Mouse (Mus musculus) erythroblast, embryonic 14.5 days (primary cell): Measurements from ENCODE around the gene Prss38. TPM values are rescaled to one million over a fixed set of nuclear protein-coding genes. Genes with fewer than 3 reads are reported as not detected.

Experiments used
- H3K27me3 ChIP-seq: 2 replicates; pipeline ENCODE4 v1.6.1; 2012; ENCODE audit warnings: inconsistent platforms; ENCODE audit not compliant: control insufficient read depth
- H3K36me3 ChIP-seq: 2 replicates; pipeline ENCODE4 v1.6.1; 2012; ENCODE audit warnings: mild to moderate bottlenecking, inconsistent platforms; ENCODE audit not compliant: control insufficient read depth
- H3K4me1 ChIP-seq: 2 replicates; pipeline ENCODE4 v1.6.1; 2012; ENCODE audit warnings: inconsistent platforms; ENCODE audit not compliant: control insufficient read depth
- H3K4me3 ChIP-seq: replicated peaks from 2 replicates; pipeline ENCODE3; 2012; ENCODE audit warnings: moderate library complexity, mild to moderate bottlenecking, inconsistent platforms
- H3K9me3 ChIP-seq: 2 replicates; pipeline ENCODE4 v1.6.1; 2012; ENCODE audit warnings: low read length, inconsistent platforms, mixed read lengths; ENCODE audit not compliant: control insufficient read depth
- GATA1 ChIP-seq: IDR thresholded peaks from 2 replicates; pipeline ENCODE4 v1.6.1; 2012; ENCODE audit warnings: low read length, inconsistent platforms, mixed read lengths
- TAL1 ChIP-seq: IDR thresholded peaks from 3 replicates; pipeline ENCODE4 v1.6.1; 2012; ENCODE audit warnings: low read length, inconsistent platforms, mixed read lengths
- polyA plus RNA-seq: library from polyadenylated mRNA; stranded (reverse); fragments of >175 nt; gene quantifications from 2 replicates; pipeline ENCODE4 v1.2.3, GENCODE M21; 2012

Gene Prss38
- polyA plus RNA-seq, 1 experiment: not detected

DNA sequence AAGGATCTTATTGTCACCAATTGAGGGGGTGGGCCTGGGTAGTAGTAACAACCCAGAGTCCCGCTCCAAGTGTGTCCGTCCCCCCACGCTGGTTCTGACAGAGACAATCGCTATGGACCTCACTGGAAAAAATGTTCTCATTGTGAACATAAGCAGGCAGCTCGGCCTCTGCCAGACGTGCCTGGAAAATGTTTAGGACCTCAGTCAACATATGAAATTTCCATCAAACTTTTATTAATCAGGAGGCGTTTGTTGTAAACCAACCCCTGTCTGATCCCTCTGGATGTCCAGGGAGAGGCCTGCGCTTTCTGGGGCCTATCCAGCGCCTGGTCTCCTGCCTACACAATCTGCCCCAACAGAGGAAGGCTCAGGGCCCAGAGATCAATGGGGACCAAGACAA lies 11.4 kb downstream of the Prss38 start:
- no peaks in the 10 kb centered on the region for H3K27me3 ChIP-seq
- TF ChIP-seq TAL1 (no peak), GATA1 (no peak)
- no peak overlapping the region for H3K4me3 ChIP-seq
- H3K4me1 ChIP-seq: no peaks in the 10 kb centered on the region
- H3K9me3 ChIP-seq: no peaks in the 10 kb centered on the region
- H3K36me3 ChIP-seq: no peaks in the 10 kb centered on the region

GRCm38 (mm10) chr11:59361291-59361690 lies 14.2 kb downstream of the Prss38 start:
- H3K9me3 ChIP-seq: no peaks in the 10 kb centered on the region
- no peak overlapping the region for H3K4me3 ChIP-seq
- no peaks in the 10 kb centered on the region for H3K27me3 ChIP-seq
- H3K4me1 ChIP-seq: no peaks in the 10 kb centered on the region
- H3K36me3 ChIP-seq: no peaks in the 10 kb centered on the region
- TF ChIP-seq GATA1 (no peak), TAL1 (no peak)

DNA sequence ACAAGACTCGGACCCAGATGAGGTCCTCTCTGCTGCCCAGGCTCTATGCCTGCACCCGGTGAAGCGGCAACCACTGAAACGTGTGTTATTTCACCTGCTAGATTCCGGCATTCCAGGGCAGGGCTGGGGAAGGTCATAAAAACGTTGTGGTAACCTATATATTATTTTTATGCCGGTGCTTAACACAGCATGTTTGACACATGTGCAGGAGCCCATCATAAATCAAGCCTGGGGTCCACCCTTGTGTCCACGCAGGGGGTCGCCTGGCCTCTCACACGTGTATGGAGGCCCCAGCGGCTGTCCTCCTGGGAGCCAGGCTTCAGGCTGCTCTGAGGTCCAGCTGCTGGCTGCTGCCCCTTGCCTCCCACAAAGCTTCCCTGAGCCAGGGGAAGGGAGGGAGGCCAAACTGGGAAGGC lies 18.6 kb downstream of the Prss38 start:
- no peaks in the 10 kb centered on the region for H3K9me3 ChIP-seq
- H3K36me3 ChIP-seq: no peaks in the 10 kb centered on the region
- H3K4me1 ChIP-seq: no peaks in the 10 kb centered on the region
- TF ChIP-seq TAL1 (no peak), GATA1 (no peak)
- no peak overlapping the region for H3K4me3 ChIP-seq
- H3K27me3 ChIP-seq: no peaks in the 10 kb centered on the region

DNA sequence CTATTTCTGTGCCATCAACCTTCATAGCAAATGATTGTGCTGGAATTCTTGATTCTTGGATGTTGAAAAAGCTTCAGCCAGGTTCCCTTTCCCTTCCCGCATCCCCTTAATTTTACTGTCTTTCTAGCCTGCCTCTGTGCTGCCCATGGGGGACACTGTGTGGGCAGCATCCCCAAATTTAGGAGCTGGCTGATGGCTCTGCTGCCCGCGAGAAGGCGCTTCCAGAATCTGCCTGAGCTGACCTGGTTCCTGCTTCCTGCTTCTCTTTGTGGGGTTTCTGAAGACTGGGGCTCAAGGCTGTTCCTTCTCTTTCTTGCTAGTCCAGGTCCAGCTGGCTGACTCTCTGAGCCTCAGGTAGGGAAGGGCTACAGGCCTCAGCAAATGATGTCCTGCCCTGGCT lies 20.7 kb downstream of the Prss38 start:
- no peaks in the 10 kb centered on the region for H3K36me3 ChIP-seq
- H3K4me1 ChIP-seq: no peaks in the 10 kb centered on the region
- TF ChIP-seq GATA1 (no peak), TAL1 (no peak)
- H3K9me3 ChIP-seq: no peaks in the 10 kb centered on the region
- H3K27me3 ChIP-seq: no peaks in the 10 kb centered on the region
- no peak overlapping the region for H3K4me3 ChIP-seq

GRCm38 (mm10) chr11:59350326-59350725 lies 25.1 kb downstream of the Prss38 start:
- Histone ChIP-seq H3K36me3 (no peaks in the 10 kb centered on the region), H3K4me3 (no peak overlapping the region), H3K9me3 (no peaks in the 10 kb centered on the region), H3K27me3 (no peaks in the 10 kb centered on the region), H3K4me1 (no peaks in the 10 kb centered on the region)
- TF ChIP-seq GATA1: no peak

- Histone ChIP-seq H3K27me3 (no peaks in the 10 kb centered on the region), H3K4me1 (no peaks in the 10 kb centered on the region), H3K9me3 (no peaks in the 10 kb centered on the region), H3K36me3 (no peaks in the 10 kb centered on the region), H3K4me3 (no peak overlapping the region)
- no peak for TF ChIP-seq TAL1
- no peak for TF ChIP-seq GATA1
These were observed 29.1 kb downstream of the Prss38 start for GRCm38 (mm10) chr11:59346166-59346910.

- no peaks in the 10 kb centered on the region for H3K4me1 ChIP-seq
- no peaks in the 10 kb centered on the region for H3K27me3 ChIP-seq
- TF ChIP-seq GATA1: no peak
- TF ChIP-seq TAL1: no peak
- H3K4me3 ChIP-seq: no peak overlapping the region
- H3K9me3 ChIP-seq: no peaks in the 10 kb centered on the region
- no peaks in the 10 kb centered on the region for H3K36me3 ChIP-seq
These were observed 32.5 kb downstream of the Prss38 start for GRCm38 (mm10) chr11:59342956-59343355.

DNA sequence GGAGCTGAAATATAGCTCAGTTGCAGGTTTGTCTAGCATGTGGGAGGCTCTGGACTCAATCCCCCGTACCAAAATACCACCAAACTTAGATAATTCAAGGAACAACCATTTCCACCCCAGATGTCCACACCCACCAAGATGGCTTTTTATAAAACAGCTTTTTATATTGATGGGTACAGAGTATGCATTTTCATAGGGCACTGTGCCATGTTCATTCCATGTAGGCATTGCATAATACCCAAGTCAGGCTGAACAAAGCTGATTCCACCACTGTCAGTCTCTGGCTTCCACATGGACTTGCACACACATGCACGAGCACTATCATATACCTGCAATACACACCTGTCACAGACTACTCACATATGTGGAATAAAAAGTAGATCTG lies 36.7 kb downstream of the Prss38 start:
- H3K4me3 ChIP-seq: no peak overlapping the region
- H3K4me1 ChIP-seq: no peaks in the 10 kb centered on the region
- no peaks in the 10 kb centered on the region for H3K9me3 ChIP-seq
- no peaks in the 10 kb centered on the region for H3K36me3 ChIP-seq
- TF ChIP-seq GATA1 (no peak), TAL1 (no peak)
- no peaks in the 10 kb centered on the region for H3K27me3 ChIP-seq

GRCm38 (mm10) chr11:59337955-59338735 lies 37.3 kb downstream of the Prss38 start:
- Histone ChIP-seq H3K4me1 (no peaks in the 10 kb centered on the region), H3K36me3 (no peaks in the 10 kb centered on the region), H3K9me3 (no peaks in the 10 kb centered on the region), H3K4me3 (no peak overlapping the region), H3K27me3 (no peaks in the 10 kb centered on the region)
- no peak for TF ChIP-seq TAL1
- no peak for TF ChIP-seq GATA1

- no peaks in the 10 kb centered on the region for H3K36me3 ChIP-seq
These were observed 39.1 kb downstream of the Prss38 start for GRCm38 (mm10) chr11:59336381-59336780.

More at GRCm38 (mm10) chr11:59336381-59336780, 39.1 kb downstream of the Prss38 start:
- TF ChIP-seq GATA1 (no peak), TAL1 (no peak)
- Histone ChIP-seq H3K4me1 (no peaks in the 10 kb centered on the region), H3K4me3 (no peak overlapping the region), H3K27me3 (no peaks in the 10 kb centered on the region), H3K9me3 (no peaks in the 10 kb centered on the region)
